Mouse (Mus musculus) heart, embryonic 12.5 days (tissue): ENCODE results near the gene Gm16368. TPM values are rescaled to one million over a fixed set of nuclear protein-coding genes. Genes with fewer than 3 reads are reported as not detected.
"Not testable (repeated sequence)": the region's sequence is repeated elsewhere in the genome, so short reads cannot be mapped to it uniquely, and the experiment has no call there.

Source experiments
- ATAC-seq: fragments of 200-750 bp; cut with Nextera tagmentation; 2 replicates; pipeline ENCODE4 v1.8.0; 2017; ENCODE audit warnings: moderate TSS enrichment, moderate library complexity; ENCODE audit not compliant: insufficient number of reproducible peaks, low FRiP score
- H3K27ac ChIP-seq: fragments of 300-500 bp; sonication (generic); 2 replicates; pipeline ENCODE4 v1.5.1; 2016; ENCODE audit warnings: mild to moderate bottlenecking, moderate library complexity; ENCODE audit not compliant: poor library complexity, severe bottlenecking
- H3K27me3 ChIP-seq: fragments of 300-500 bp; sonication (generic); replicated peaks from 2 replicates; pipeline ENCODE4 v1.6.1; 2016; ENCODE audit warnings: mild to moderate bottlenecking, moderate library complexity
- H3K36me3 ChIP-seq: fragments of 300-500 bp; sonication (generic); 2 replicates; pipeline ENCODE4 v1.6.1; 2016; ENCODE audit warnings: mild to moderate bottlenecking, moderate library complexity
- H3K4me1 ChIP-seq: fragments of 300-500 bp; sonication (generic); replicated peaks from 2 replicates; pipeline ENCODE4 v1.6.1; 2016; ENCODE audit warnings: mild to moderate bottlenecking
- H3K4me2 ChIP-seq: fragments of 300-500 bp; sonication (generic); 2 replicates; pipeline ENCODE4 v1.6.1; 2016; ENCODE audit warnings: mild to moderate bottlenecking, moderate library complexity
- H3K4me3 ChIP-seq: fragments of 300-500 bp; sonication (generic); 2 replicates; pipeline ENCODE4 v1.5.1; 2016; ENCODE audit warnings: mild to moderate bottlenecking
- H3K9ac ChIP-seq: fragments of 300-500 bp; sonication (generic); 2 replicates; pipeline ENCODE4 v1.6.1; 2016; ENCODE audit warnings: mild to moderate bottlenecking, moderate library complexity
- H3K9me3 ChIP-seq: fragments of 300-500 bp; sonication (generic); replicated peaks from 2 replicates; pipeline ENCODE4 v1.6.1; 2016; ENCODE audit warnings: mild to moderate bottlenecking, moderate library complexity
- WGBS: fragments of 180-500 bp; shearing (Covaris S2); methylation state at CpG from one replicate; pipeline ENCODE4 v1.1.7; 2016; 5-methylcytosine and 5-hydroxymethylcytosine counted together
- polyA plus RNA-seq: library from polyadenylated mRNA; unstranded; fragments of >200 nt; fragmentation: Nextera tagmentation; extraction: Ambion mirVana; gene quantifications from 2 replicates; pipeline ENCODE4 v1.2.1, GENCODE M21; 2016

The Gm16368 gene
- polyA plus RNA-seq = not detected in 2 replicates

GRCm38 (mm10) chr12:88083397-88083796 lies at the start of gene Gm16368:
Gene Gm16368, plus strand, starts transcription at chr12:88083697.
- not testable (repeated sequence) for ATAC-seq, H3K27ac ChIP-seq, H3K4me2 ChIP-seq, H3K9me3 ChIP-seq, H3K36me3 ChIP-seq, H3K4me1 ChIP-seq, H3K4me3 ChIP-seq, H3K27me3 ChIP-seq, H3K9ac ChIP-seq
- 81% methylated on average over 1 of the region's 1 CpGs for WGBS

GRCm38 (mm10) chr12:88039062-88039461 lies 44.4 kb upstream of the Gm16368 start:
- H3K4me1 ChIP-seq, H3K36me3 ChIP-seq, H3K4me3 ChIP-seq, H3K9ac ChIP-seq, ATAC-seq, H3K27ac ChIP-seq, H3K27me3 ChIP-seq, H3K4me2 ChIP-seq: not testable (repeated sequence)
- peaks cover 10% of the 10 kb centered on the region; the same call in 1 of the 2 replicates for H3K9me3 ChIP-seq

- not testable (repeated sequence) for H3K9ac ChIP-seq, H3K4me3 ChIP-seq, ATAC-seq, H3K36me3 ChIP-seq, H3K4me1 ChIP-seq, H3K27me3 ChIP-seq, H3K4me2 ChIP-seq, H3K9me3 ChIP-seq, H3K27ac ChIP-seq
- 77% methylated on average over 1 of the region's 1 CpGs for whole genome bisulfite sequencing
Measured at GRCm38 (mm10) chr12:88039703-88040102, 43.8 kb upstream of the Gm16368 start.

GRCm38 (mm10) chr12:88045226-88045625 lies 38.3 kb upstream of the Gm16368 start:
- H3K36me3 ChIP-seq = not testable (repeated sequence)
- WGBS = 71% methylated on average over 1 of the region's 1 CpGs

More at GRCm38 (mm10) chr12:88045226-88045625, 38.3 kb upstream of the Gm16368 start:
- H3K9me3 ChIP-seq = peaks cover 17% of the 10 kb centered on the region
- H3K27me3 ChIP-seq, H3K4me2 ChIP-seq, H3K4me3 ChIP-seq, H3K27ac ChIP-seq, H3K4me1 ChIP-seq, ATAC-seq, H3K9ac ChIP-seq: not testable (repeated sequence)

Other genes starting within 250 kb of the Gm16368 start
- gene Gm2001, start 241.4 kb upstream of the Gm16368 start, polyA plus RNA-seq = not detected in 2 replicates
- not detected in 2 replicates for gene Gm2016, start 209.6 kb upstream of the Gm16368 start, polyA plus RNA-seq
- not detected in 2 replicates for gene Gm2022, start 188.3 kb upstream of the Gm16368 start, polyA plus RNA-seq
- gene Gm2035, start 163.8 kb upstream of the Gm16368 start, polyA plus RNA-seq = not detected in 2 replicates
- not detected in 2 replicates for gene Gm2042, start 129.6 kb upstream of the Gm16368 start, polyA plus RNA-seq
- not detected in 2 replicates for gene Gm2075, start 71.8 kb upstream of the Gm16368 start, polyA plus RNA-seq
- not detected in 2 replicates for gene Gm6803, start 64.9 kb upstream of the Gm16368 start, polyA plus RNA-seq
- gene Gm2056, start 56.7 kb upstream of the Gm16368 start, polyA plus RNA-seq = not detected in 2 replicates
- gene Gm10436, start 98.4 kb downstream of the Gm16368 start, polyA plus RNA-seq = not detected in 2 replicates
- gene Gm8332, start 166.4 kb downstream of the Gm16368 start, polyA plus RNA-seq = not detected in 2 replicates
- not detected in 2 replicates for gene Gm5662, start 190.8 kb downstream of the Gm16368 start, polyA plus RNA-seq
- gene Gm5039, start 240.3 kb downstream of the Gm16368 start, polyA plus RNA-seq = not detected in 2 replicates